Mouse (Mus musculus) cerebellum, adult 2 months (tissue): ENCODE measurements around the gene Zc3h12b.
A peak's percentile ranks its signal among the peaks of the same experiment; 100 is the strongest.

Experiments
- CTCF ChIP-seq: fragments of 200-500 bp; IDR thresholded peaks from 2 replicates; pipeline ENCODE4 v1.5.1; 2011; ENCODE audit warnings: low read depth, mild to moderate bottlenecking, control low read depth, low read length, moderate library complexity, borderline replicate concordance; ENCODE audit not compliant: insufficient read depth
- POLR2A ChIP-seq: fragments of 200-500 bp; IDR thresholded peaks from 2 replicates; pipeline ENCODE4 v1.6.1; 2011; ENCODE audit warnings: low read length, control low read depth, borderline replicate concordance; ENCODE audit not compliant: insufficient read depth

DNA sequence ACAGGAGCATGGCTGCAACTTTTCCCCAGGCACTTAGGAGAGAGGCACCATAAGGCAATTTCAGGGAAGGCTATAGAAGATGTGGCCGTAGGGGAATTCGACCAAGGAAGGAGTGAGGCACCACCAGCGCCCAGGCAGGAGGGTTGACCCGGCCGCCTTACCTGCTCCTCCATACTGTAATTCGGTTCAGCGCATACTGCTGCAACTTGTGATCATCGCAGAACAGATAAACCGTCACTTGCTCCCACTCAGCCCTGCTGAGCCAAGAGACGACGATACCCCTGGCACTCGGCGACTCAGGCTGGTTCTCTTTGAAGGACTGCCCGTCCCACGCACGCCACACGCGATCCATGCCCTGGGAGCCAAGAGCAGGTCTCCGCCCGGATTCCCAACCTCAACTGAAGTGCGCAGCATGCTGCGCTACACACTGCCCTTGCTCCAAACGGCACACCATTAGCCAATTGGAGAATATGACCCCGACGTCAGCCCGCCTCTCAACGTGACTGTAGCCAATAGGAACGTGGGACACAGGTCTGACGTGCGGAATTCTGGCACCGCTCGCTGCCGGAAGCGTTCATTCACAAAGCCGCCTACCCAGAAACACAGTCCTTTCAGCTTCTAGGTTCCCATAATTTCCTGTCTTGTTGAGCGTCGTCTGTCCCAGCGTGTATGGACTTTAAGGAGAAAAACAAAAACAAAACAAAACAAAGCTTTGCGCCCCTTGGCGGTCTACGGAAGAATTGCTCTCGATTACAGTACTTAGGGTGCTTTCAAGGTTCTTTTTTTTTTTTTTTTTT, 245.2 kb downstream of the Zc3h12b start, which contains the start of gene Las1l:
- TF ChIP-seq POLR2A: peak; percentile 86
- TF ChIP-seq CTCF: peak; percentile 10; the same call in 1 of the 2 replicates
